Mouse (Mus musculus): Measurements from ENCODE around the gene Il17d.

DNA sequence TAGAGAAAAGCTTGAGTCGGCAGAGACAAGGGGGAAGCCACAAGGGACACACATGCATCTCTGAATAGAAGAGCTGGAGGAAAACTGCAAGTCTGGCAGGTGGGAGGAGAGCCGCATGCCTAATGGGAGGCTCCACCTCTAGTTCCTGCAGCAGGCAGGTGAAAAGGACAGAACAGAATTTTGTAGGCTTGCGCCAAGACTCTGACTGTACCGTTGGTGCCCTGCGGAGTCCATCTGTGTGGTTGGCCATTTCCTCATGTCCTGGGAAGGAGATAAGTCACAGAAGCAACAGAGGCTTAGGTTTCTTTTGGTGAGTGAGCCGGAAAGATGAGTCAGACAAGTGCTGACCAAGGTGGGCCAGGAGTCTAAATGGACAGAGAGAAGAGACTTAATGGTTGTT lies 20.8 kb upstream of the Il17d start:
- TF ChIP-seq CTCF (IDR thresholded peaks at IDR 0.05; ENCODE audit: low read depth) (no peak), EP300 (IDR thresholded peaks at IDR 0.05; ENCODE audit: low read depth) (no peak)

Data from liver, embryonic 14.5 days (tissue).